Mouse (Mus musculus) heart, adult 2 months (tissue): Measurements from ENCODE around the gene Usp46. TPM values are rescaled to one million over a fixed set of nuclear protein-coding genes. Genes with fewer than 3 reads are reported as not detected.

Experiments used
- DNase-seq, 2 experiments: peaks; one replicate each; pipeline ENCODE4 v3.0.0; 2021
- H3K27ac ChIP-seq: fragments of 200-600 bp; 2 replicates; pipeline ENCODE4 v1.8.1; 2022
- H3K27me3 ChIP-seq: fragments of 200-500 bp; 2 replicates; pipeline ENCODE4 v1.6.1; 2012; ENCODE audit warnings: mild to moderate bottlenecking, low read length, inconsistent platforms, mixed read lengths; ENCODE audit not compliant: control insufficient read depth, insufficient read depth
- H3K36me3 ChIP-seq: fragments of 200-500 bp; 2 replicates; pipeline ENCODE4 v1.6.1; 2012; ENCODE audit warnings: low read length, inconsistent platforms; ENCODE audit not compliant: control insufficient read depth, insufficient read depth
- H3K4me1 ChIP-seq: fragments of 200-500 bp; 2 replicates; pipeline ENCODE4 v1.6.1; 2011; ENCODE audit warnings: low read length; ENCODE audit not compliant: control insufficient read depth, insufficient read depth
- H3K4me3 ChIP-seq: fragments of 200-600 bp; 2 replicates; pipeline ENCODE4 v1.8.1; 2022
- H3K79me2 ChIP-seq: fragments of 200-500 bp; replicated peaks from 2 replicates; pipeline ENCODE4 v1.6.1; 2012; ENCODE audit warnings: mild to moderate bottlenecking, inconsistent platforms, low read length, moderate library complexity, mixed read lengths; ENCODE audit not compliant: control insufficient read depth, insufficient read depth
- H3K9ac ChIP-seq: fragments of 200-500 bp; 2 replicates; pipeline ENCODE4 v1.6.1; 2012; ENCODE audit warnings: low read depth, mild to moderate bottlenecking, control low read depth, inconsistent platforms, low read length, mixed read lengths
- CTCF ChIP-seq: fragments of 200-600 bp; IDR thresholded peaks from 2 replicates; pipeline ENCODE4 v1.8.1; 2022; ENCODE audit warnings: antibody characterized with exemption, mild to moderate bottlenecking, moderate library complexity
- EP300 ChIP-seq: fragments of 200-500 bp; IDR thresholded peaks from 2 replicates; pipeline ENCODE4 v1.6.1; 2011; ENCODE audit warnings: low read depth, low read length, control low read depth; ENCODE audit not compliant: insufficient read depth
- POLR2A ChIP-seq: fragments of 200-500 bp; IDR thresholded peaks from 2 replicates; pipeline ENCODE4 v1.6.1; 2011; ENCODE audit warnings: mild to moderate bottlenecking, low read depth, low read length, control low read depth; ENCODE audit not compliant: insufficient read depth
- WGBS: fragments of 180-500 bp; shearing (Covaris S2); methylation state at CpG from one replicate; pipeline ENCODE4 v1.1.7; 2018; 5-methylcytosine and 5-hydroxymethylcytosine counted together
- intact Hi-C: fragments of 180-260 bp; cut with DNase I; formaldehyde crosslinking; loops from one replicate; pipeline ENCODE4 v1.15.1; 2025
- polyA plus RNA-seq: library from polyadenylated mRNA; depleted of rRNA; stranded (reverse); fragments of >200 nt; gene quantifications from 2 replicates; pipeline ENCODE4 v1.2.3, GENCODE M21; 2012
- total RNA-seq, 2 experiments: library from RNA; stranded (reverse); gene quantifications; 2 replicates each; pipeline ENCODE4 v1.2.3; 2021

Usp46 gene
- total and polyA plus RNA-seq, 3 experiments: 6.4 to 37.1 (median 35.8) TPM

DNA sequence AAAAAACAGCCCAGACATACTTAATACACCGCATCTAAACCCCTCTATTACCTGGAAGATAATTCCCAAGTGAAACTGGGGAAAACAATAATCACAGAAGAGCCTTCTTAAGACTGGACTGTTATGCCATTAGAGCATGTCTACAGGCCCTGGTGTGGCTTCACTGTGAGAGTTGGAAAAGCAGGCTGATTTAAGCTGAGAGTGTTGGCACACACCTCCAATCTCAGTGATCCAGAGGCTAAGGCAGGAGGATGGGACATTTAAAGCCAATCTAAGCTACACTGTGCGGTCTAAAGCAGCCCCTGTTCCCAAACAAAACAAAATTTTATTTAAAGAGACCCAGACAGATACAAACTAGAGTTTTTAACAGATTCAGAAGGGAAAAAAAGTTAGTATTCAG, 62.3 kb downstream of the Usp46 start:
- no peaks in the 10 kb centered on the region for H3K36me3 ChIP-seq
- H3K27me3 ChIP-seq: no peaks in the 10 kb centered on the region
- H3K27ac ChIP-seq: no peak overlapping the region
- TF ChIP-seq EP300: no peak
- TF ChIP-seq CTCF: no peak
- no peak for TF ChIP-seq POLR2A
- no peaks in the 10 kb centered on the region for H3K79me2 ChIP-seq
- no peak overlapping the region for H3K4me3 ChIP-seq
- 92% methylated on average over 2 of the region's 2 CpGs for WGBS
- intact Hi-C loops: no loop called here
- H3K9ac ChIP-seq: no peak overlapping the region
- DNase-seq: no peak
- H3K4me1 ChIP-seq: no peaks in the 10 kb centered on the region

DNA sequence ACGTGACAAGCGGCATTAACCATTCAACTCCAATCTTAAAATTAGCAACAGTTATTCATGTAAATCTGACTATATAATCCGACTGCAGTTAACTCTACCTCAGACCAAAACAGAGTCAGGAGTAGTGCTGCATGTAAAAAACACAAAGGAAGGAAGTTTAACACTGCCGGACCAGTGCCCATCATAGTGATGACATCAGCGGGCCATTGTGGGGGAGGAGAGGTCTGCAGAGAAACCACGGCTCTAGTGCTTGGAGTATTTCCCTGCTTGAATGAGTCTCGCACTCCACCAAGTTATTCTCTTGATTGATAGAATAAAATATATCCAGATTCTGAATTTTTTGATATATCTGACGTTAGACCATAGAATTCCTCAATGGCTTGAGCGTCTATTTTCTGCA, 66.5 kb downstream of the Usp46 start:
- Histone ChIP-seq H3K27ac (no peak overlapping the region), H3K9ac (no peak overlapping the region), H3K79me2 (no peaks in the 10 kb centered on the region), H3K4me3 (no peak overlapping the region), H3K4me1 (no peaks in the 10 kb centered on the region), H3K27me3 (no peaks in the 10 kb centered on the region), H3K36me3 (peaks cover 2% of the 10 kb centered on the region; the same call in 1 of the 2 replicates)
- TF ChIP-seq POLR2A (no peak), EP300 (no peak), CTCF (no peak; the same call in 1 of the 2 replicates)
- intact Hi-C loops: no loop called here
- no peak for DNase-seq
- 50% methylated on average over 9 of the region's 9 CpGs for WGBS

DNA sequence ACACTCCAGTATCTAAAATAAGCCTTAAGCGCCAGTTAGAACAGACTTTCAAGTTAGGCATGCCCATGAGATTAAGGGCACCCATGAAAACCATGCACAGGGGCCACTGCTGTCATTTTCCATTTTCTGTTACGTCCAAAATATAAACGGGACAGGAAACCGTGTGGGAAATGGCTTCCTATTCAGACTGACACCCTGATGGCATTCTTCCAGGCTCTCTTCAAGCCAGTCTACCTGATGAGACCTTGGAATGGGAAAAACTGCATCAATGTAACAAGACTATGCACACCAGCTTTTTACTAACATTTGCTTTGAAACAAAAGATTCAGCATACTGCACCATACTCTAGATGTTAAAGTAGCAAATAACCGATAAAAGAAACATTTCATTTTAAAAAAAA, 69.3 kb downstream of the Usp46 start:
- 53% methylated on average over 5 of the region's 5 CpGs for WGBS
- peaks cover 2% of the 10 kb centered on the region; the same call in 1 of the 2 replicates for H3K36me3 ChIP-seq

DNA sequence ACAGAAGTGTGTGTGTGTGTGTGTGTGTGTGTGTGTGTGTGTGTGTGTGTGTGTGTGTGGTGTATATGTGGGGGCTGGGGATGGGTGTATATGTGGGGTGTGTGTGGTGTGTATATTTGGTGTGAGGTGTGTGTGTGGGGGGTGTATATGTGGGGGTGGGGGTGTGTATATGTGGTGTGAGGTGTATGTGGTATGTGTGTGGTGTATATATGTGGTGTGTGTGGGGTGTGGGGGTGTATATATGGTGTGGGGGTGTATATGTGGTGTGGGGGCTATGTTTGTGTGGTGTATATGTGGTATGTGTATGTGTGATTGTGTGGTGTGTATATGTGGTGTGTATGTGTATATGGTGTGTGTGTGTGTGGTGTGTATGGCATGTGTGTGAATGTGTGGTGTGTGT, 73.4 kb downstream of the Usp46 start:
- H3K27ac ChIP-seq: no peak overlapping the region

More for the DNA sequence above, 69.3 kb downstream of the Usp46 start:
- no peak for TF ChIP-seq POLR2A
- no peak for TF ChIP-seq CTCF
- TF ChIP-seq EP300: no peak
- Histone ChIP-seq H3K27ac (no peak overlapping the region), H3K79me2 (no peaks in the 10 kb centered on the region), H3K9ac (no peak overlapping the region), H3K4me3 (no peak overlapping the region), H3K4me1 (no peaks in the 10 kb centered on the region), H3K27me3 (no peaks in the 10 kb centered on the region)
- intact Hi-C loops: loop anchor here (10.0 kb wide), 1 partner anchor 314 kb away; no protein-coding TSS in a partner anchor
- no peak for DNase-seq

DNA sequence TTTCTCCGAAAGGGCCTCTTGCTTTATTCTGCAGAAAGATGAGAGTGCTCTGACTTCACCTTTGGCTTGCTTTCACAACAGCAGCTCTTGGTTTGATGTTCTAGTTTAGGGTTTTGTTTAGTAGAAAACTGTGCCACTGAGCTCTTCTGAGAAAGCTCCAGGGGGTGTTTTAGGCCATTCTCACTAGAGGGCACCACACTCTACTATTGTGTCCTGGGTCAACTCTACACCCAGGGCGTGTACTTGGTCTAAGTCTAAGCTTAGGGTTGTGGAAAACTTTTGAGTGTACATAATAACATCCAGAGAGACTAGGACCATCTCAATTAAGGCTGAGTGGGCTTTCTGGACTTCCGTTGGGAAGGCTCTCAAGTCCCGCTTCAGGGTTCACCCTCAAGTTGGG, 74.7 kb downstream of the Usp46 start:
- intact Hi-C loops: loop anchor here (5.0 to 10.0 kb wide), 5 partner anchors 74 to 309 kb away; partner anchors contain the start of gene Usp46
- no peaks in the 10 kb centered on the region for H3K27me3 ChIP-seq
- WGBS: 68% methylated on average over 4 of the region's 4 CpGs
- H3K4me1 ChIP-seq: no peaks in the 10 kb centered on the region
- H3K4me3 ChIP-seq: no peak overlapping the region
- no peak overlapping the region for H3K9ac ChIP-seq
- peak in 1 of 2 experiments; percentile 18 for DNase-seq
- H3K36me3 ChIP-seq: no peaks in the 10 kb centered on the region
- H3K27ac ChIP-seq: no peak overlapping the region
- TF ChIP-seq POLR2A (no peak), CTCF (peak; percentile 86), EP300 (0 out of 2 replicates have a peak, but pooled peaks have one; percentile 13)
- no peaks in the 10 kb centered on the region for H3K79me2 ChIP-seq

More for the DNA sequence above, 73.4 kb downstream of the Usp46 start:
- TF ChIP-seq EP300: no peak
- TF ChIP-seq POLR2A: no peak
- no peak for TF ChIP-seq CTCF
- Histone ChIP-seq H3K4me3 (no peak overlapping the region), H3K4me1 (no peaks in the 10 kb centered on the region), H3K27me3 (no peaks in the 10 kb centered on the region), H3K9ac (no peak overlapping the region), H3K36me3 (peaks cover 2% of the 10 kb centered on the region; the same call in 1 of the 2 replicates), H3K79me2 (no peaks in the 10 kb centered on the region)
- DNase-seq: no peak
- intact Hi-C loops: loop anchor here (5.0 to 10.0 kb wide), 5 partner anchors 72 to 310 kb away; partner anchors contain the start of gene Usp46

DNA sequence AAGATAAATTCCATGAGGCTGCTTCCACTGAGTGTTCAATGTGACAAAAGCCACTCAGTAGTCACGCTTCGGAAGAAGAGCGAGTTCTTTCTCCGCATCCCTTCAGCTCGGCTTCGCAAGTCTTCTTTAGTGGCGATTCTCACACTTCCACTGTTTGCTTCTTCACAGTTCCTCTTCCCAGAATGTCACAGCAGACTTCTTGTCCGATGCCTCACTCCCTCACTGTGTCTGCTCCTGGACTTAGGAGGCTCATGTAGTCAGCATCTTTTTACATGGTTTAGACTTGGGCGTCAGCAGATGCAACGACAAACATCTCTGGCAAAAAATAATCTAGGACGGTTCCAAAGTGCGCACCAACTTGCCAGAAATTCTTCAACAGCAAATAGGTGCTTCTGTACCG, 75.9 kb downstream of the Usp46 start:
- 94% methylated on average over 13 of the region's 13 CpGs for WGBS
- Histone ChIP-seq H3K79me2 (no peaks in the 10 kb centered on the region), H3K4me3 (no peak overlapping the region), H3K27me3 (no peaks in the 10 kb centered on the region), H3K27ac (no peak overlapping the region), H3K36me3 (no peaks in the 10 kb centered on the region), H3K9ac (no peak overlapping the region), H3K4me1 (peaks cover 2% of the 10 kb centered on the region)
- TF ChIP-seq POLR2A (no peak), EP300 (no peak), CTCF (no peak)
- DNase-seq: no peak
- intact Hi-C loops: loop anchor here (5.0 to 10.0 kb wide), 5 partner anchors 75 to 308 kb away; partner anchors contain the start of gene Usp46
